Mouse (Mus musculus) stomach, postnatal 0 days (tissue): ENCODE data around the gene Pxdn. TPM values are rescaled to one million over a fixed set of nuclear protein-coding genes. Genes with fewer than 3 reads are reported as not detected.
A peak's percentile ranks its signal among the peaks of the same experiment; 100 is the strongest.

Source experiments
- ATAC-seq: fragments of 200-750 bp; cut with Nextera tagmentation; 2 replicates; pipeline ENCODE4 v1.8.0; 2017; ENCODE audit not compliant: low FRiP score, low TSS enrichment
- DNase-seq: peaks from one replicate; pipeline ENCODE4 v3.0.0-alpha.2; 2016; ENCODE audit warnings: low spot score
- H3K27ac ChIP-seq: fragments of 300-500 bp; sonication (generic); replicated peaks from 2 replicates; pipeline ENCODE4 v1.5.1; 2014; ENCODE audit warnings: mild to moderate bottlenecking, control low read depth
- H3K27me3 ChIP-seq: fragments of 300-500 bp; sonication (generic); 2 replicates; pipeline ENCODE4 v1.6.1; 2014; ENCODE audit warnings: low read length; ENCODE audit not compliant: control insufficient read depth, insufficient read depth
- H3K36me3 ChIP-seq: fragments of 300-500 bp; sonication (generic); 2 replicates; pipeline ENCODE4 v1.6.1; 2014; ENCODE audit warnings: low read length, mixed read lengths; ENCODE audit not compliant: control insufficient read depth, insufficient read depth
- H3K4me1 ChIP-seq: fragments of 300-500 bp; sonication (generic); replicated peaks from 2 replicates; pipeline ENCODE4 v1.6.1; 2014; ENCODE audit warnings: antibody characterized with exemption; ENCODE audit not compliant: control insufficient read depth, insufficient read depth
- H3K4me2 ChIP-seq: fragments of 300-500 bp; sonication (generic); replicated peaks from 2 replicates; pipeline ENCODE4 v1.6.1; 2014; ENCODE audit warnings: low read depth, mild to moderate bottlenecking, control low read depth, moderate library complexity
- H3K4me3 ChIP-seq: fragments of 300-500 bp; sonication (generic); 2 replicates; pipeline ENCODE4 v1.5.1; 2014; ENCODE audit warnings: low read depth, low read length, control low read depth
- H3K9ac ChIP-seq: fragments of 300-500 bp; sonication (generic); 2 replicates; pipeline ENCODE4 v1.6.1; 2014; ENCODE audit warnings: mild to moderate bottlenecking, low read length, control low read depth, mixed read lengths
- H3K9me3 ChIP-seq: fragments of 300-500 bp; sonication (generic); 2 replicates; pipeline ENCODE4 v1.6.1; 2016; ENCODE audit warnings: low read length; ENCODE audit not compliant: control insufficient read depth
- CTCF ChIP-seq: IDR thresholded peaks from 2 replicates; pipeline ENCODE4 v1.5.1; 2016; ENCODE audit warnings: antibody characterized with exemption, low read depth, mild to moderate bottlenecking, moderate library complexity
- EP300 ChIP-seq: optimal IDR thresholded peaks from 2 replicates; pipeline ENCODE3; 2016; ENCODE audit warnings: antibody characterized with exemption
- WGBS: fragments of 180-500 bp; shearing (Covaris S2); extraction: QIAGEN DNeasy Blood & Tissue Kit; methylation state at CpG from one replicate; pipeline ENCODE4 v1.1.7; 2014; 5-methylcytosine and 5-hydroxymethylcytosine counted together
- polyA plus RNA-seq: library from polyadenylated mRNA; unstranded; fragments of >200 nt; fragmentation: Nextera tagmentation; extraction: Ambion mirVana; gene quantifications from 2 replicates; pipeline ENCODE4 v1.2.1, GENCODE M21; 2015

Gene Pxdn
- 19.4 and 20.9 TPM in 2 replicates for polyA plus RNA-seq

DNA sequence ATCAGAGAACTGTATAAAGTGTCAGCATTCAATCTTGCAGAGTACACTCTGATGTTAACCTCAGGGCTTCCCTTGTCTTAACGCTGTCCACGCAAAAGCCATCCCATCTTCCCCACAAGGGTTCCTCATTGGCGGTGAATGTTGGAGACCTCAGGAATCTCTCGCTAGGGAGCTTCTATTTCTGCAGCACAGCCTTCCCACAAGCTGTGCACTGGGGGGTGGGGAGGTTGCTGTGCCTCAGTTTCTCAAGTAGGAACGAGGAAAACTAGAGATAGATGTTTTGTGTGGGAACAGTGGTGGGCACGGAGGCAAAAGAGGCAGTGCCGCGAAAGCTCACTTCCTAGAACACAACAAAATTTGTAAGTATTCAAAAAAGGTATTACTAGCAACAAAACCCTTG lies at the start of gene Pxdn:
TSS of gene Pxdn (plus strand) at position 301 of the 400 bp plus-strand sequence.
- Histone ChIP-seq H3K36me3 (no peaks in the 10 kb centered on the region), H3K4me1 (no peaks in the 10 kb centered on the region), H3K4me2 (peak within 1 kb of the TSS; percentile 76), H3K4me3 (peak within 1 kb of the TSS; percentile 69), H3K9me3 (no peaks in the 10 kb centered on the region), H3K27me3 (no peaks in the 10 kb centered on the region), H3K27ac (peak within 1 kb of the TSS; percentile 91), H3K9ac (peak within 1 kb of the TSS; percentile 80)
- TF ChIP-seq CTCF = no peak
- TF ChIP-seq EP300 = no peak
- no peak for ATAC-seq
- DNase-seq = no peak
- 45% methylated on average over 8 of the region's 8 CpGs for WGBS

DNA sequence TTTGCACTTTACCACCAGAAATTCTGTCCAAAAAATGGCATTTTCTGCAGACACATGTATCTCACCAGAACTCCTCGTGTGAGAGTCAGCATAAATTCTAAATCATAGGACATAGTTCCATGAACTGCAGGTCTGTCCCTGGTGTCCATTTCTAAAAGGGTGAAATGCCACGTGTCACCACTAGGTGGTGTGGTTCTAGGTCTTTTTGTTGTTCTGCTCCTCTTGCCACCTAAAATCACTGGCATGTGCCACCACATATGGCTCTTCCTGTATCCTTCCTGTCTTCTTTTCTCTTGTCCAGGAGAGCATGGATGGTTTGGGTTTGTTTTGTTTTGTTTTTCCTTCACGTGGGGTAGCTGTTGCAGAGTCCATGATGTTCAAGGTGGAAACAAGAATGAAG lies 42.7 kb upstream of the Pxdn start:
- no peak overlapping the region for H3K27ac ChIP-seq
- DNase-seq = peak; percentile 31
- no peak overlapping the region for H3K9ac ChIP-seq
- H3K4me2 ChIP-seq = no peak overlapping the region
- no peaks in the 10 kb centered on the region for H3K27me3 ChIP-seq
- no peak overlapping the region for H3K4me3 ChIP-seq
- no peak for ATAC-seq
- no peaks in the 10 kb centered on the region for H3K9me3 ChIP-seq
- H3K4me1 ChIP-seq = no peaks in the 10 kb centered on the region
- 25% methylated on average over 3 of the region's 3 CpGs for WGBS
- H3K36me3 ChIP-seq = no peaks in the 10 kb centered on the region
- TF ChIP-seq CTCF (peak; percentile 81), EP300 (no peak)

DNA sequence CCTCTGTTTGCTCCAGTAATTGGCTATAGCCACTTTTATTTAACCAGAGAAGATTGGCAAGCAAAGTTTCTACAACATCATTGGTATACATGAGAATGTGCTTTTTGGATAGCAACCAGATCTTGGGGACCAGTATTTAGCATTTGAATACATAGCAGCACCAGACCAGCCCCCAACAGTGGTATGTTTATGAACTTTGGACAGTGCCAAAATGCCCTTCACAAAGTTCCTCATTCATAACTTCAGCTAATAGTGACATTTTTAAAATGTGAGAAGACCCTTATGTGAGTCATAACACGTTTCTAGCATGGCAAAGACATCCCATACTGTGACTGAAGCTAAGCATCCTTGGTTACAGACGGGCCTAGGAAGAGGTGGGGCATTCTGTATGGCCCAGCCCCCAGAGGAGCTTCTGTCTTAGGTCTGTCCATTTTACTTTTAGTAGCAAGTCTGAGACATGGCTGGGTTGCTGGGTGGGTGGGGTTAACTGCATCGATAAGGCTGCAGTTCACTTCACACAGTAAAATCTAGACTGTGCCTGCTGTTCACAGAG lies 39.8 kb upstream of the Pxdn start:
- Histone ChIP-seq H3K27me3 (no peaks in the 10 kb centered on the region), H3K9me3 (no peaks in the 10 kb centered on the region), H3K36me3 (no peaks in the 10 kb centered on the region), H3K27ac (no peak overlapping the region), H3K4me2 (no peak overlapping the region), H3K9ac (no peak overlapping the region), H3K4me1 (no peaks in the 10 kb centered on the region), H3K4me3 (no peak overlapping the region)
- DNase-seq = no peak
- 71% methylated on average over 3 of the region's 3 CpGs for WGBS
- no peak for ATAC-seq
- TF ChIP-seq CTCF (no peak), EP300 (no peak)

DNA sequence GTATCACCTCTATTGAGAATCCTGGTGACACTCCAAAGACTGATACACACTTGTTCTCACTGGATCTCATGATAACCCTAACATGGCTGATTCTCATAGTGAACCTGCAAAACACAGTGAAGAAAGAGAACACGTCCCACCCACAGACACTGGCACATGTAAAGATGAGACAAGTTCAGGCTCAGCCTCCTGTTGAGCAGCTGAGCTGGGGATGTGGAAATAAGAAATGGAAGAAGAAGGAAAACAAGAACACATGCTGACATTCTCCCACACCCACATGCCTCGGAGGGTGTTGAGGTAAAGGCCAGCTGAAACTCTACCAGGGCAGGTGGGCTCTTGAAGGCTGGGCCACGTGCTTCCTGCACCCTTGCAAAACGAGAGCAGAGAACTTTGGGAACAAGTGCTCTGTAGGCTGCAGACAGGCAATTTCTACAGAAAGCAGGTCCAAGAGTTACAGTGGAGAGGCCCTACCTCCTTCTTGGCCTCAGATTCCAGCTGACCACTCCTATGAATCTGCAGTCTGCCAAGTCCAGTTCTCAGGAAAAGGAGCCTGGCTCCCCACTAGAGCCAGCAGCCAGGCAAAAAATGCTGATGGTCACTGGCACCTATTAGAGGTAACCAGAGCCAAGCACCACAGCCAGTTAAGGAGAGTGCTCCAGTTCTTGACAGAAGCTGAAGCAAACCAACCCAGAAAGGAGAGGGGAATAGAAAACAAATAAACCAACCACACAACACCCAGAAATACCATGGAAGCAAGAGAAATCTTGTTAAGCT lies 33.1 kb upstream of the Pxdn start:
- DNase-seq (no peak), ATAC-seq (no peak)
- Histone ChIP-seq H3K27ac (no peak overlapping the region), H3K4me3 (no peak overlapping the region), H3K4me2 (no peak overlapping the region), H3K27me3 (no peaks in the 10 kb centered on the region), H3K9me3 (no peaks in the 10 kb centered on the region), H3K9ac (no peak overlapping the region), H3K36me3 (no peaks in the 10 kb centered on the region), H3K4me1 (no peaks in the 10 kb centered on the region)
- TF ChIP-seq CTCF (no peak), EP300 (no peak)
- 69% methylated on average over 4 of the region's 4 CpGs for WGBS

DNA sequence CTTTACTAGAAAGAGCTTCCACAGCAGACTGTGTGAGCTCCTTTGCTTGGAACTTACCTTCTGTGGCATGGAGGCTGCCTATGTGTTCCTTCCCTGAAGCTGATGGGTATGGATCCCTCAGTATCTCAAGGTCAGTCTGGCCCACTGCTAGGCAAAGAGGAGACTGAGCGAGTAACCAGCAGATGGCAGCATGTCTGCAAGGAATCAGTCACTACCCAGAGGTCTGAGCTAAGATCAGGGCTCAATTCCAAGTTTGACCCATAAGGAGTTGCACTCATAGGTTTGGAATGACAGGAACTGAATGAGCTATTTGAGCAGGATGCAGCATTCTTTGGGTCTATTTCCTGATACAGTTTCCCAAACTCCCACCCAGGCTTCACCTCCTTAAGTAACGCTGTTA lies 30.4 kb upstream of the Pxdn start:
- Histone ChIP-seq H3K4me1 (no peaks in the 10 kb centered on the region), H3K27ac (no peak overlapping the region), H3K36me3 (no peaks in the 10 kb centered on the region), H3K4me3 (no peak overlapping the region), H3K4me2 (no peak overlapping the region), H3K27me3 (no peaks in the 10 kb centered on the region), H3K9me3 (no peaks in the 10 kb centered on the region), H3K9ac (no peak overlapping the region)
- TF ChIP-seq EP300 = no peak
- TF ChIP-seq CTCF = peak; percentile 91
- whole genome bisulfite sequencing = 37% methylated on average over 2 of the region's 2 CpGs
- DNase-seq = peak; percentile 50
- peak; percentile 87 for ATAC-seq

DNA sequence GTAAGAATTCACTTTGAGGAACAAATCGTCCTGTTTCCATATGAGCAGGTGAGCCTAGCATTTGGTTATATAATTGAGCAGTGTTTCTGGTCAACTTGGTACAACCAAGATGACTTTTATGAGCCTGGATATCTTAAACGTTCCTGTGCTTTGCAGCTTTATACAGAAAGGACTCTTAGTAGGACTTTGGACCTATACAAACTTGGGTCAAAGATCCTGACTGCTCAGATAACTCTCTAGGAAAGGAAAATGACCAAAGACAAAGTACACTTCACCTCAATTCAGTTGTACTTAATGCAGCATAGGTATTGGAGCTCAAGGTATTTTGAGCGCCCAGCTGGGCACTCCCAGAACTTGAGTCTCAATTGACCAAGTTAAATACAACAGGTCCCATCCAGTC lies 21.3 kb upstream of the Pxdn start:
- TF ChIP-seq EP300 = no peak
- no peak for TF ChIP-seq CTCF
- no peak for ATAC-seq
- no peak overlapping the region for H3K9ac ChIP-seq
- no peaks in the 10 kb centered on the region for H3K4me1 ChIP-seq
- DNase-seq = no peak
- no peaks in the 10 kb centered on the region for H3K9me3 ChIP-seq
- no peak overlapping the region for H3K4me3 ChIP-seq
- no peaks in the 10 kb centered on the region for H3K36me3 ChIP-seq
- H3K4me2 ChIP-seq = no peak overlapping the region
- 76% methylated on average over 3 of the region's 3 CpGs for WGBS
- no peaks in the 10 kb centered on the region for H3K27me3 ChIP-seq
- no peak overlapping the region for H3K27ac ChIP-seq
